Mouse (Mus musculus) left cerebral cortex, postnatal 10 days (tissue): Measurements from ENCODE around the gene Pln. TPM values are rescaled to one million over a fixed set of nuclear protein-coding genes. Genes with fewer than 3 reads are reported as not detected.

Experiments
- total RNA-seq, 2 experiments: library from RNA; stranded (reverse); gene quantifications; 2 replicates each; pipeline ENCODE4 v1.2.3; 2021

Gene Pln
- total RNA-seq, 2 experiments from 2014 or later, result 1.1 to 3.1 TPM

Other genes starting within 250 kb of the Pln start
- gene Cep85l, start 42.3 kb downstream of the Pln start, total RNA-seq, result 10 to 100 TPM; 16.8 to 17.8 TPM